Mouse (Mus musculus) CH12.LX (cell line): ENCODE measurements at regions not wholly inside any gene's neighbourhood (a gene's known extent, or its start where the extent isn't known, plus 50 kb on each side); places are given as distances from the start of the nearest gene placed in this dataset.

Source experiments
- DNase-seq: peaks from one replicate; pipeline ENCODE4 v3.0.0-alpha.2; 2013; ENCODE audit errors: extremely low read depth
- H3K27ac ChIP-seq: 2 replicates; pipeline ENCODE4 v1.5.1; 2012; ENCODE audit warnings: low read depth, mild to moderate bottlenecking, control low read depth, moderate library complexity; ENCODE audit not compliant: insufficient read depth
- H3K27me3 ChIP-seq: replicated peaks from 2 replicates; pipeline ENCODE3; 2012; ENCODE audit warnings: inconsistent platforms
- H3K36me3 ChIP-seq, 2 experiments: replicated peaks in 1 of 2; 2 replicates each; pipeline versions ENCODE3 to v1.6.1; 2012; ENCODE audit warnings: inconsistent platforms in 1 of 2, low read length in 1 of 2, mild to moderate bottlenecking in 1 of 2, mixed read lengths in 1 of 2, moderate library complexity in 1 of 2; ENCODE audit not compliant: control insufficient read depth in 1 of 2, insufficient read depth in 1 of 2
- H3K4me1 ChIP-seq, 2 experiments: 2 replicates each; pipeline ENCODE4 v1.6.1; 2012; ENCODE audit warnings: inconsistent platforms in 1 of 2, moderate library complexity in 1 of 2; ENCODE audit not compliant: insufficient read depth in 2 of 2, control insufficient read depth in 1 of 2
- H3K4me2 ChIP-seq: 2 replicates; pipeline ENCODE4 v1.6.1; 2012; ENCODE audit warnings: low read depth, mild to moderate bottlenecking, control low read depth; ENCODE audit not compliant: poor library complexity, insufficient read depth, severe bottlenecking
- H3K4me3 ChIP-seq, 3 experiments: fragments of 150-350 bp in 1 of 3; sonication (generic) in 1 of 3; replicated peaks in 1 of 3; 2 replicates each; pipeline versions ENCODE3 to v1.5.1; 2011 to 2012; ENCODE audit warnings: low read depth in 2 of 3, low read length in 2 of 3, mild to moderate bottlenecking in 2 of 3, moderate library complexity in 2 of 3, control low read depth in 1 of 3, improper control_type of control experiment in 1 of 3, inconsistent platforms in 1 of 3, mixed read lengths in 1 of 3; ENCODE audit not compliant: poor library complexity in 1 of 3
- H3K79me2 ChIP-seq: replicated peaks from 2 replicates; pipeline ENCODE4 v1.6.1; 2012; ENCODE audit warnings: mild to moderate bottlenecking, moderate library complexity; ENCODE audit not compliant: control insufficient read depth, poor library complexity, insufficient read depth, severe bottlenecking; ENCODE audit errors: extremely low read depth
- H3K9ac ChIP-seq: 2 replicates; pipeline ENCODE4 v1.6.1; 2012; ENCODE audit warnings: low read depth, mild to moderate bottlenecking, control low read depth, moderate library complexity; ENCODE audit not compliant: insufficient read depth
- H3K9me3 ChIP-seq: replicated peaks from 2 replicates; pipeline ENCODE3; 2012; ENCODE audit warnings: low read length, inconsistent platforms, mixed read lengths
- BHLHE40 ChIP-seq: IDR thresholded peaks from 2 replicates; pipeline ENCODE4 v1.6.1; 2011; ENCODE audit warnings: mild to moderate bottlenecking, low read depth, low read length, improper control_type of control experiment
- CHD1 ChIP-seq: IDR thresholded peaks from 2 replicates; pipeline ENCODE4 v1.6.1; 2012; ENCODE audit warnings: low read depth, low read length, improper control_type of control experiment, inconsistent platforms
- CHD2 ChIP-seq: IDR thresholded peaks from 2 replicates; pipeline ENCODE4 v1.6.1; 2011; ENCODE audit warnings: low read length, improper control_type of control experiment
- CTCF ChIP-seq, 2 experiments: IDR thresholded peaks in 1 of 2; conservative IDR thresholded peaks in 1 of 2; 2 replicates each; pipeline ENCODE4 v1.5.1; 2011 to 2012; ENCODE audit warnings: low read depth in 2 of 2, low read length in 2 of 2, improper control_type of control experiment in 1 of 2, inconsistent platforms in 1 of 2, mild to moderate bottlenecking in 1 of 2, moderate library complexity in 1 of 2
- E2F4 ChIP-seq: IDR thresholded peaks from 2 replicates; pipeline ENCODE4 v1.6.1; 2011; ENCODE audit warnings: low read depth, low read length, improper control_type of control experiment; ENCODE audit not compliant: insufficient replicate concordance
- ELF1 ChIP-seq: IDR thresholded peaks from 2 replicates; pipeline ENCODE4 v1.6.1; 2014; ENCODE audit warnings: low read depth, mild to moderate bottlenecking, inconsistent platforms, low read length, improper control_type of control experiment
- EP300 ChIP-seq: IDR thresholded peaks from 2 replicates; pipeline ENCODE4 v1.6.1; 2011; ENCODE audit warnings: low read length, improper control_type of control experiment
- ETS1 ChIP-seq: conservative IDR thresholded peaks from 2 replicates; pipeline ENCODE4 v1.6.1; 2012; ENCODE audit warnings: low read depth, mild to moderate bottlenecking, inconsistent platforms, low read length, improper control_type of control experiment, moderate library complexity
- GABPA ChIP-seq: IDR thresholded peaks from 2 replicates; pipeline ENCODE4 v1.6.1; 2012; ENCODE audit warnings: low read depth, low read length, improper control_type of control experiment, inconsistent platforms; ENCODE audit not compliant: insufficient replicate concordance
- HCFC1 ChIP-seq: IDR thresholded peaks from 2 replicates; pipeline ENCODE4 v1.6.1; 2012; ENCODE audit warnings: low read depth, mild to moderate bottlenecking, inconsistent platforms, low read length, improper control_type of control experiment
- IRF4 ChIP-seq: IDR thresholded peaks from 2 replicates; pipeline ENCODE4 v1.6.1; 2014; ENCODE audit warnings: low read depth, mild to moderate bottlenecking, inconsistent platforms, low read length, improper control_type of control experiment
- JUN ChIP-seq: IDR thresholded peaks from 2 replicates; pipeline ENCODE4 v1.6.1; 2011; ENCODE audit warnings: low read depth, mild to moderate bottlenecking, low read length, improper control_type of control experiment, moderate library complexity; ENCODE audit not compliant: insufficient read depth
- JUND ChIP-seq: conservative IDR thresholded peaks from 2 replicates; pipeline ENCODE4 v1.6.1; 2011; ENCODE audit warnings: low read depth, low read length, improper control_type of control experiment
- KAT2A ChIP-seq: IDR thresholded peaks from 2 replicates; pipeline ENCODE4 v1.6.1; 2012; ENCODE audit warnings: low read length, improper control_type of control experiment, inconsistent platforms; ENCODE audit not compliant: insufficient replicate concordance
- MAFK ChIP-seq: IDR thresholded peaks from 2 replicates; pipeline ENCODE4 v1.6.1; 2011; ENCODE audit warnings: low read length, improper control_type of control experiment; ENCODE audit not compliant: insufficient replicate concordance
- MAX ChIP-seq: IDR thresholded peaks from 2 replicates; pipeline ENCODE4 v1.6.1; 2011; ENCODE audit warnings: low read length, improper control_type of control experiment
- MAZ ChIP-seq: IDR thresholded peaks from 2 replicates; pipeline ENCODE4 v1.6.1; 2012; ENCODE audit warnings: low read depth, mild to moderate bottlenecking, inconsistent platforms, low read length, improper control_type of control experiment, moderate library complexity
- MEF2A ChIP-seq: IDR thresholded peaks from 2 replicates; pipeline ENCODE4 v1.6.1; 2014; ENCODE audit warnings: low read depth, mild to moderate bottlenecking, inconsistent platforms, low read length, improper control_type of control experiment, borderline replicate concordance
- MXI1 ChIP-seq: IDR thresholded peaks from 2 replicates; pipeline ENCODE4 v1.6.1; 2011; ENCODE audit warnings: mild to moderate bottlenecking, low read depth, low read length, improper control_type of control experiment
- MYC ChIP-seq: IDR thresholded peaks from 2 replicates; pipeline ENCODE4 v1.6.1; 2011; ENCODE audit warnings: low read depth, mild to moderate bottlenecking, improper control_type of control experiment, low read length
- NELFE ChIP-seq: IDR thresholded peaks from 2 replicates; pipeline ENCODE4 v1.6.1; 2011; ENCODE audit warnings: low read depth, low read length, improper control_type of control experiment
- NRF1 ChIP-seq: IDR thresholded peaks from 2 replicates; pipeline ENCODE4 v1.6.1; 2014; ENCODE audit warnings: low read depth, mild to moderate bottlenecking, inconsistent platforms, low read length, improper control_type of control experiment, moderate library complexity
- PAX5 ChIP-seq: IDR thresholded peaks from 2 replicates; pipeline ENCODE4 v1.6.1; 2012; ENCODE audit warnings: low read length, inconsistent platforms, mixed read lengths
- POLR2A ChIP-seq: IDR thresholded peaks from 2 replicates; pipeline ENCODE4 v1.6.1; 2011; ENCODE audit warnings: low read depth, mild to moderate bottlenecking, improper control_type of control experiment, low read length
- POLR2AphosphoS2 ChIP-seq: IDR thresholded peaks from 2 replicates; pipeline ENCODE4 v1.6.1; 2011; ENCODE audit warnings: low read depth, low read length, improper control_type of control experiment
- RAD21 ChIP-seq: IDR thresholded peaks from 2 replicates; pipeline ENCODE4 v1.6.1; 2011; ENCODE audit warnings: low read depth, mild to moderate bottlenecking, low read length, improper control_type of control experiment, moderate library complexity
- RCOR1 ChIP-seq: conservative IDR thresholded peaks from 2 replicates; pipeline ENCODE4 v1.6.1; 2012; ENCODE audit warnings: low read depth, mild to moderate bottlenecking, inconsistent platforms, low read length, improper control_type of control experiment
- SIN3A ChIP-seq: IDR thresholded peaks from 2 replicates; pipeline ENCODE4 v1.6.1; 2012; ENCODE audit warnings: low read length, improper control_type of control experiment, inconsistent platforms
- SMC3 ChIP-seq: IDR thresholded peaks from 2 replicates; pipeline ENCODE4 v1.6.1; 2011; ENCODE audit warnings: low read depth, low read length, improper control_type of control experiment
- TBP ChIP-seq: conservative IDR thresholded peaks from 2 replicates; pipeline ENCODE4 v1.6.1; 2011; ENCODE audit warnings: low read depth, low read length, improper control_type of control experiment
- TCF12 ChIP-seq: IDR thresholded peaks from 2 replicates; pipeline ENCODE4 v1.6.1; 2014; ENCODE audit warnings: low read depth, mild to moderate bottlenecking, inconsistent platforms, low read length, improper control_type of control experiment
- UBTF ChIP-seq: IDR thresholded peaks from 2 replicates; pipeline ENCODE4 v1.6.1; 2012; ENCODE audit warnings: low read depth, mild to moderate bottlenecking, inconsistent platforms, low read length, improper control_type of control experiment, moderate library complexity
- USF1 ChIP-seq: IDR thresholded peaks from 2 replicates; pipeline ENCODE4 v1.6.1; 2014; ENCODE audit warnings: low read depth, mild to moderate bottlenecking, inconsistent platforms, low read length, improper control_type of control experiment
- USF2 ChIP-seq: conservative IDR thresholded peaks from 2 replicates; pipeline ENCODE4 v1.6.1; 2011; ENCODE audit warnings: low read depth, low read length, improper control_type of control experiment
- ZC3H11A ChIP-seq: IDR thresholded peaks from 2 replicates; pipeline ENCODE4 v1.6.1; 2012; ENCODE audit warnings: low read depth, mild to moderate bottlenecking, inconsistent platforms, low read length, improper control_type of control experiment
- ZKSCAN1 ChIP-seq: IDR thresholded peaks from 2 replicates; pipeline ENCODE4 v1.6.1; 2012; ENCODE audit warnings: low read depth, inconsistent platforms, low read length, improper control_type of control experiment, borderline replicate concordance
- ZMIZ1 ChIP-seq: IDR thresholded peaks from 2 replicates; pipeline ENCODE4 v1.6.1; 2012; ENCODE audit warnings: low read depth, mild to moderate bottlenecking, inconsistent platforms, low read length, improper control_type of control experiment
- ZNF384 ChIP-seq: IDR thresholded peaks from 2 replicates; pipeline ENCODE4 v1.6.1; 2012; ENCODE audit warnings: low read depth, low read length, improper control_type of control experiment, inconsistent platforms
- dilution Hi-C: fragments of 300-500 bp; cut with MboI; formaldehyde crosslinking; loops from 2 replicates; pipeline ENCODE4 v1.14.3; 2020; ENCODE audit warnings: low sequenced_read_pairs; ENCODE audit not compliant: extremely low pct_unique_long_range_greater_than_20kb, extremely low pct_ligation_motif_present
- in situ Hi-C: fragments of 300-500 bp; cut with MboI; formaldehyde crosslinking; loops from 3 replicates; pipeline ENCODE4 v1.14.3; 2019; ENCODE audit warnings: low sequenced_read_pairs, low pct_ligation_motif_present, low pct_unique_long_range_greater_than_20kb, mixed read lengths

DNA sequence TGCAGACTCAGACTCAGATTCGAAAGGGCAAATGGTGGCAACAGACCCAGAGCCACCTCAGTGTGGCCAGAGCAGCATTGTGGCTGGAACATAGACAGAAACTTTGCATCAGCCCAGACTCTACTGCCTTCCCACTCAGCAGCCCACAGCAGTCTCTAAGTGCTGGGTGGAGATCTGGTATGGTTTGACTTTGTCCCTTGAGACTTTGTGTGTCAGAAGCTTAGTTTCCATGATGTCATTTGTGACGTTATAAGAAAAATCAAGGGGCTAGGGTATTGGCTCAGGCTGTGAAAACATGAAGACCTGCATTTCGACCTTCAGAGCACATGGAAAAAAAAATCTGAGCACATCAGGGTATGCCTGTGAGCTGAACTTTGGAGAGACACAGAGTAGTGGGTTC lies 56.2 kb upstream of the Rbpj start:
- H3K4me3 ChIP-seq = no peak overlapping the region

GRCm38 (mm10) chr5:53412391-53413075 lies 53.4 kb upstream of the Rbpj start:
- H3K4me1 ChIP-seq = peaks cover 45 to 78% of the 10 kb centered on the region in 2 experiments
- no peak overlapping the region for H3K4me2 ChIP-seq
- H3K9me3 ChIP-seq = no peaks in the 10 kb centered on the region
- peak overlapping the region; percentile 74; the same call in 1 of the 2 replicates for H3K27ac ChIP-seq
- no peak overlapping the region for H3K9ac ChIP-seq
- in situ Hi-C loops = no loop called here
- no peak overlapping the region for H3K4me3 ChIP-seq
- no peaks in the 10 kb centered on the region for H3K79me2 ChIP-seq
- dilution Hi-C loops = no loop called here
- no peaks in the 10 kb centered on the region for H3K27me3 ChIP-seq
- H3K36me3 ChIP-seq = peaks cover 2 to 15% of the 10 kb centered on the region in 2 experiments
- DNase-seq = no peak
- TF ChIP-seq ZNF384 = no peak
- TF ChIP-seq USF2 = no peak
- TF ChIP-seq MYC = no peak
- TF ChIP-seq GABPA = no peak
- no peak for TF ChIP-seq EP300
- TF ChIP-seq MAZ = no peak
- TF ChIP-seq ETS1 = no peak
- TF ChIP-seq UBTF = no peak
- no peak for TF ChIP-seq MEF2A
- no peak for TF ChIP-seq BHLHE40
- no peak for TF ChIP-seq ZKSCAN1
- no peak for TF ChIP-seq POLR2A
- TF ChIP-seq CHD1 = no peak
- TF ChIP-seq E2F4 = no peak
- no peak for TF ChIP-seq HCFC1

More for the DNA sequence above, 56.2 kb upstream of the Rbpj start:
- peaks cover 45 to 83% of the 10 kb centered on the region in 2 experiments for H3K4me1 ChIP-seq
- in situ Hi-C loops (loop anchor here (10.0 kb wide), 2 partner anchors 115 to 185 kb away; no protein-coding TSS in a partner anchor), dilution Hi-C loops (no loop called here)
- H3K9me3 ChIP-seq = no peaks in the 10 kb centered on the region
- peak overlapping the region; percentile 9; the same call in 1 of the 2 replicates for H3K4me2 ChIP-seq
- H3K36me3 ChIP-seq = peaks cover 2 to 13% of the 10 kb centered on the region in 2 experiments
- H3K27ac ChIP-seq = peak overlapping the region; percentile 90
- no peak overlapping the region for H3K9ac ChIP-seq
- no peaks in the 10 kb centered on the region for H3K27me3 ChIP-seq
- peak; percentile 95 for DNase-seq
- TF ChIP-seq KAT2A (peak; percentile 69; the same call in 1 of the 2 replicates), USF1 (no peak), ETS1 (peak; percentile 98), CHD1 (no peak), HCFC1 (peak; percentile 32; the same call in 1 of the 2 replicates), E2F4 (no peak), NRF1 (0 out of 2 replicates have a peak, but pooled peaks have one; percentile 12), IRF4 (peak; percentile 88), JUN (peak; percentile 75), POLR2AphosphoS2 (peak; percentile 70; the same call in 1 of the 2 replicates), CHD2 (peak; percentile 65), RAD21 (peak; percentile 17), MAX (peak; percentile 86), TBP (peak; percentile 73), RCOR1 (peak; percentile 76; the same call in 1 of the 2 replicates), MAFK (peak; percentile 67; the same call in 1 of the 2 replicates), ZKSCAN1 (no peak), MAZ (peak; percentile 79; the same call in 1 of the 2 replicates), ZMIZ1 (peak; percentile 65; the same call in 1 of the 2 replicates), BHLHE40 (peak; percentile 76), JUND (peak; percentile 84), UBTF (no peak), MXI1 (peak; percentile 61; the same call in 1 of the 2 replicates), MYC (peak; percentile 91), GABPA (peak; percentile 86), SMC3 (peak; percentile 36; the same call in 1 of the 2 replicates), TCF12 (peak; percentile 90), CTCF (conservative IDR thresholded peaks at IDR 0.05 in 1 of 2, IDR thresholded peaks at IDR 0.05 in 1 of 2; ENCODE audit: low read depth in 2 of 2, low read length in 2 of 2) (no peak), USF2 (no peak), ZC3H11A (no peak), POLR2A (peak; percentile 59), ZNF384 (peak; percentile 79), MEF2A (peak; percentile 89), EP300 (peak; percentile 90), SIN3A (peak; percentile 87), NELFE (peak; percentile 75), PAX5 (no peak), ELF1 (peak; percentile 28; the same call in 1 of the 2 replicates)
- no peaks in the 10 kb centered on the region for H3K79me2 ChIP-seq
